Mouse (Mus musculus) hindbrain, embryonic 14.5 days (tissue): ENCODE results near the gene H2al1a. TPM values are rescaled to one million over a fixed set of nuclear protein-coding genes. Genes with fewer than 3 reads are reported as not detected.
"Not testable (repeated sequence)": the region's sequence is repeated elsewhere in the genome, so short reads cannot be mapped to it uniquely, and the experiment has no call there.

Experiments used
- ATAC-seq: fragments of 200-750 bp; cut with Nextera tagmentation; 2 replicates; pipeline ENCODE4 v1.8.0; 2017; ENCODE audit warnings: moderate number of reproducible peaks, mild to moderate bottlenecking, moderate TSS enrichment, moderate library complexity; ENCODE audit not compliant: low FRiP score
- DNase-seq: peaks from one replicate; pipeline ENCODE4 v3.0.0-alpha.2; 2015; ENCODE audit warnings: low spot score
- H3K27ac ChIP-seq: fragments of 300-500 bp; sonication (generic); 2 replicates; pipeline ENCODE4 v1.5.1; 2014; ENCODE audit warnings: mild to moderate bottlenecking, moderate library complexity
- H3K27me3 ChIP-seq: fragments of 300-500 bp; sonication (generic); 2 replicates; pipeline ENCODE4 v1.6.1; 2014; ENCODE audit warnings: mild to moderate bottlenecking, low read length, mixed read lengths; ENCODE audit not compliant: control insufficient read depth, insufficient read depth
- H3K36me3 ChIP-seq: fragments of 300-500 bp; sonication (generic); replicated peaks from 2 replicates; pipeline ENCODE4 v1.6.1; 2014; ENCODE audit not compliant: control insufficient read depth, insufficient read depth
- H3K4me1 ChIP-seq: fragments of 300-500 bp; sonication (generic); replicated peaks from 2 replicates; pipeline ENCODE4 v1.6.1; 2014; ENCODE audit warnings: antibody characterized with exemption, low read length, mixed read lengths; ENCODE audit not compliant: control insufficient read depth, insufficient read depth
- H3K4me2 ChIP-seq: fragments of 300-500 bp; sonication (generic); replicated peaks from 2 replicates; pipeline ENCODE4 v1.6.1; 2014; ENCODE audit warnings: mild to moderate bottlenecking, moderate library complexity
- H3K4me3 ChIP-seq: fragments of 300-500 bp; sonication (generic); replicated peaks from 2 replicates; pipeline ENCODE4 v1.5.1; 2014; ENCODE audit warnings: mild to moderate bottlenecking, low read length
- H3K9ac ChIP-seq: fragments of 300-500 bp; sonication (generic); 2 replicates; pipeline ENCODE4 v1.6.1; 2014
- H3K9me3 ChIP-seq: fragments of 300-500 bp; sonication (generic); 2 replicates; pipeline ENCODE4 v1.6.1; 2016; ENCODE audit warnings: low read length; ENCODE audit not compliant: control insufficient read depth
- WGBS: fragments of 180-500 bp; shearing (Covaris S2); extraction: QIAGEN DNeasy Blood & Tissue Kit; methylation state at CpG from one replicate; pipeline ENCODE4 v1.1.7; 2014; 5-methylcytosine and 5-hydroxymethylcytosine counted together
- polyA plus RNA-seq: library from polyadenylated mRNA; unstranded; fragments of >200 nt; fragmentation: Nextera tagmentation; extraction: Ambion mirVana; gene quantifications from 2 replicates; pipeline ENCODE4 v1.2.1, GENCODE M21; 2014

H2al1a gene
- not detected in 2 replicates for polyA plus RNA-seq

GRCm38 (mm10) chrX:11298957-11299356 is at the start of gene H2al1a:
H2al1a (plus strand) TSS chrX:11299257.
- not testable (repeated sequence) for H3K4me3 ChIP-seq, H3K4me1 ChIP-seq, H3K9ac ChIP-seq, H3K27me3 ChIP-seq, H3K27ac ChIP-seq, H3K9me3 ChIP-seq, ATAC-seq, H3K4me2 ChIP-seq, H3K36me3 ChIP-seq, DNase-seq
- WGBS, result no CpG with 5 or more reads among the region's 3 CpGs

DNA sequence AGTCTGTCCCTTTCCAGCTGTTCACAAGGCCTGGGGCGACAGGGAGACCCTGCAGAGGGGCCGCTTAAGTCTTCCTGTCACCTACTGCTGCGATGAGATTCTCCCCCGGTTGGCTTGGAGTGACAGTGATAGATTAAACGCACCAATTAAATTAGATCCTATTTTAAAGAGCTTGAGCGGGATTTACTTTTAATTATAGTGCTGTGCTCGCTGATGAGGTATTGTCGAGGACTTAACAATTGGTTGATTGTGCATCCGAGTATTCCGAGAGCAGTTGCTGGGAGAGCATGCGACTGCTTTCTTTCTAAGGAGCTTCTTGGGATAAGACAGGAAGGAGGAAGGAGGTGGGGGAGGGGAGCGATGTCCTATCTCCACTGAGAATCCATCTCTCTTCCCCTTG is 48.9 kb upstream of the H2al1a start:
- Histone ChIP-seq H3K27me3 (no peaks in the 10 kb centered on the region), H3K27ac (no peak overlapping the region), H3K4me3 (no peak overlapping the region), H3K9me3 (no peaks in the 10 kb centered on the region), H3K4me2 (peak overlapping the region; percentile 15; the same call in 1 of the 2 replicates), H3K9ac (no peak overlapping the region), H3K4me1 (no peaks in the 10 kb centered on the region), H3K36me3 (no peaks in the 10 kb centered on the region)
- DNase-seq (no peak), ATAC-seq (no peak)
- WGBS, result 29% methylated on average over 12 of the region's 12 CpGs

DNA sequence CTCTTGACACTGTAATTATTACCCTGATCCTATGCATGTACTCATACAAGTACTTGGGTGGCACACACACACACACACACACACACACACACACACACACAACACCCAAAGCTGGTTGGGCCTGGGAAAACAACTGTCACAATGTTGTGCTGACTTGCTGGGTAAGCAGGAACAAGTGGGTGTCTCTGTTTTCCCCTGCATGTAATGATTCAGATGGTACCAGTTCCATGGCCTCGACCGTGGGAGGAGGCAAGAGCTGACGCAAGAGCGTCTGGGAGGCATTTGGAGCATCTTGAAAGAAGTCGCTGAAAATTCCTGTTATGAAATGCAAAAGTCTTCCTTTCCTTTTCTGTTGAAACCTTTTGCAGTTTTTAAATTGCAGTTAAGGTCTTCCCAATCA is 45.0 kb upstream of the H2al1a start:
- WGBS, result 74% methylated on average over 5 of the region's 5 CpGs
- H3K9ac ChIP-seq, result no peak overlapping the region
- no peaks in the 10 kb centered on the region for H3K27me3 ChIP-seq
- H3K36me3 ChIP-seq, result no peaks in the 10 kb centered on the region
- no peaks in the 10 kb centered on the region for H3K9me3 ChIP-seq
- DNase-seq (no peak), ATAC-seq (no peak)
- H3K4me1 ChIP-seq, result no peaks in the 10 kb centered on the region
- no peak overlapping the region for H3K4me3 ChIP-seq
- H3K4me2 ChIP-seq, result no peak overlapping the region
- H3K27ac ChIP-seq, result no peak overlapping the region

DNA sequence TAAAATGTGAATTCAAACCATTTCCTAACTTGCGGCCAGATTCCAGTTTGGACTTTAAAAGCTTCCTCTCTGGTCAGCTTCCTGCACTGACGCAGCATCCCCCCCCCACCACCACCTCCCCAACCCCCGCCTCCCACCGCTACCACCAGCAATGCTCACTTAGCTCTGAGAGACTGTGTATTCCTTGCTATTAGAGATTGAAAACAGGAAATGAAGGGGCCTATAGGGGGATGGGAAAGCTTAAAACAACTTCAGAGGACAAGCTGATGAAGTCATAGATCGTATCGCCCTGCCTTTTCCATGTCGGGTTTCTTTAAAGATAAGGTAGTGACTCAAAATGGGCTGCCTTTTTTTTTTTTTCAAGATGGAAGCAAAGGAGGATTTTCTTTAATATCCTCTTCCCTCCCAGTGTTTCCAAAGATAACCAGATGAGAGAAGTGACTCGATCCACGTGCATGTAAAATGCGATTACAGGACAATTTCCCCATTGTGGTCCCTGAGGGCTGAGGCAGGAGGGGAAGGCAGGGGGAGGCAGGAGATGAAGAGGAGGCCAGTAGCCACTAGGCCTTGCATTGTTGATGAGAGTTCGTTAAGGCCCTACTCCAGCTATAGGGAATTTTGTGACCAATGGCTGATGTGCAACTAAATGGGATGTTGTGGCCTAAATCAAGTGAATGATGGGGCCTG is 44.4 kb upstream of the H2al1a start:
- H3K4me1 ChIP-seq, result no peaks in the 10 kb centered on the region
- H3K4me2 ChIP-seq, result no peak overlapping the region

GRCm38 (mm10) chrX:11255564-11256360 is 43.3 kb upstream of the H2al1a start:
- no peak overlapping the region for H3K4me3 ChIP-seq
- WGBS, result 78% methylated on average over 8 of the region's 8 CpGs
- H3K27me3 ChIP-seq, result no peaks in the 10 kb centered on the region; the same call in 1 of the 2 replicates
- no peak overlapping the region for H3K4me2 ChIP-seq
- H3K9ac ChIP-seq, result no peak overlapping the region
- no peaks in the 10 kb centered on the region for H3K36me3 ChIP-seq
- H3K27ac ChIP-seq, result no peak overlapping the region
- H3K9me3 ChIP-seq, result no peaks in the 10 kb centered on the region
- no peak for DNase-seq
- ATAC-seq, result no peak
- H3K4me1 ChIP-seq, result no peaks in the 10 kb centered on the region

More for the DNA sequence above, 44.4 kb upstream of the H2al1a start:
- Histone ChIP-seq H3K27ac (no peak overlapping the region), H3K9ac (no peak overlapping the region), H3K36me3 (no peaks in the 10 kb centered on the region), H3K4me3 (no peak overlapping the region), H3K27me3 (no peaks in the 10 kb centered on the region), H3K9me3 (no peaks in the 10 kb centered on the region)
- 59% methylated on average over 11 of the region's 11 CpGs for WGBS
- DNase-seq (no peak), ATAC-seq (no peak)

- no peak overlapping the region for H3K27ac ChIP-seq
- no peak overlapping the region for H3K4me3 ChIP-seq
- 80% methylated on average over 8 of the region's 8 CpGs for WGBS
- ATAC-seq, result no peak
- no peaks in the 10 kb centered on the region for H3K9me3 ChIP-seq
- no peaks in the 10 kb centered on the region for H3K4me1 ChIP-seq
- no peak overlapping the region for H3K9ac ChIP-seq
- DNase-seq, result no peak
- no peaks in the 10 kb centered on the region for H3K36me3 ChIP-seq
- H3K27me3 ChIP-seq, result peaks cover 10% of the 10 kb centered on the region
- H3K4me2 ChIP-seq, result no peak overlapping the region
Measured at GRCm38 (mm10) chrX:11264918-11265317, 34.1 kb upstream of the H2al1a start.

DNA sequence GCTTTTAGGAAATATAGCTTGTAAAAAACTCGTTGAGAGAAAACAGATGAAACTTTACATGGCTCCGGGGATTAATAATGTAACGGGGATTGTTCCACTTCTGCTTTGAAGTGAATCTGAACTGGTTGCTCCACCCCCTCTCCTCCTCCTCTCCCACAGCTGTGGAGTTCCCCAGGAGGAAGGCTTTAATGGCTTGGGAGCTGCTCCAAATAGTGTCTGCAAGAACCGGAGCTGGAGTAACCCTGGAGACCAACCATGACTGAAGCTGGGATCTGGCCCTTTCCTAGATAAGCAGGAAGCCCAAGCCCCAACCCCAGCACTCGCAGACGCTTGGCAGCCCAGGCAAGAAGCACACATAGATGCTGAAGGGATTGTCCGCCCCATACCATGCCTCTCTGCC is 31.3 kb upstream of the H2al1a start:
- Histone ChIP-seq H3K9ac (no peak overlapping the region), H3K27me3 (peaks cover 10% of the 10 kb centered on the region; the same call in 1 of the 2 replicates), H3K27ac (no peak overlapping the region), H3K9me3 (no peaks in the 10 kb centered on the region), H3K4me2 (no peak overlapping the region), H3K4me3 (no peak overlapping the region), H3K36me3 (no peaks in the 10 kb centered on the region), H3K4me1 (no peaks in the 10 kb centered on the region)
- WGBS, result 66% methylated on average over 7 of the region's 7 CpGs
- DNase-seq (no peak), ATAC-seq (no peak)

DNA sequence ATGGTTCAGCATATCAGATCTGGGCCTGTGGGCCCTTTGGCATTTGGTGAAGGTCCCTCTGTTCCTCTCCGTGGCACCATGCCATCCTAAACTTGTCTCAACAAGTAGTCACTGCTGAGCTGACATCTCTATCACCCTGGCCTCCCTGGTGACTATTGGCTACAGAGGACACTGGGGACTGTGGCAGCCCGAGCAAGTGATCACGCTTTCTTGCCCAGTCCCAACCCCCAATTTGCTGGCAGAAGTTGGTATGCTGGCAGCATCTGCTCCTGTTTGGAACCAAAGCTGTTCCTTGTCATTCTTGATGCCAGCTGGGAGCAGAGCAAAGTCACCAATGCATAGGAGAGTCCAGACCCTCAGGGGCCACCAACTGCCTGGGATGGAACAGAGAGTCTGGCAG is 30.0 kb upstream of the H2al1a start:
- H3K9me3 ChIP-seq, result no peaks in the 10 kb centered on the region
- peak; percentile 41 for DNase-seq
- H3K27me3 ChIP-seq, result peaks cover 10% of the 10 kb centered on the region; the same call in 1 of the 2 replicates
- no peak overlapping the region for H3K27ac ChIP-seq
- H3K9ac ChIP-seq, result no peak overlapping the region
- H3K4me3 ChIP-seq, result no peak overlapping the region
- H3K4me1 ChIP-seq, result no peaks in the 10 kb centered on the region
- ATAC-seq, result peak; percentile 55; the same call in 1 of the 2 replicates
- H3K4me2 ChIP-seq, result no peak overlapping the region
- H3K36me3 ChIP-seq, result no peaks in the 10 kb centered on the region
- WGBS, result 75% methylated on average over 3 of the region's 3 CpGs

DNA sequence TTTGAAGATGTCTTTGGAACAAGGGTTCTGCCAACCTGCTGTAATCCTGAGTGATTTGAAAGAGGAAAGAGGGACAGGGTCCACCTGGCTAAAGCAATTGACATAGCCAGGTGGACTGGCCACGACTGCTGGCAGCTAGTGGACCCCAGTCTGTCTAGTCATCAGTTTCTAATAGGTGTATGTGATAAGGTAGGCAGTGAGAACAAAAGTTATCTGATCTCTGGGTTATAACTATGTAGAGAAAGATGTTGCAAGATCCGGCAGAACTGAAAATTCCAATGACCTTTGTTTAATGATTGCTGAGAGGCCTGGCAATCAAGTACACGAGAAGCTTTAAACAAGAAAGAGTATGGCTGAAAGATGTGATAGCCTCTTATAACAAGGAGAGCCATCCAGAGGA is 25.9 kb upstream of the H2al1a start:
- no peak overlapping the region for H3K4me2 ChIP-seq
- ATAC-seq (no peak), DNase-seq (no peak)
- no peaks in the 10 kb centered on the region for H3K9me3 ChIP-seq
- H3K27me3 ChIP-seq, result peaks cover 1% of the 10 kb centered on the region
- H3K36me3 ChIP-seq, result no peaks in the 10 kb centered on the region
- no peak overlapping the region for H3K27ac ChIP-seq
- no peak overlapping the region for H3K9ac ChIP-seq
- H3K4me3 ChIP-seq, result no peak overlapping the region
- 85% methylated on average over 3 of the region's 3 CpGs for WGBS
- H3K4me1 ChIP-seq, result no peaks in the 10 kb centered on the region
